Mouse (Mus musculus) lung, adult 2 months (tissue): ENCODE data around the gene Myocos.

Experiments
- CTCF ChIP-seq: fragments of 200-500 bp; IDR thresholded peaks from 2 replicates; pipeline ENCODE4 v1.5.1; 2011; ENCODE audit warnings: mild to moderate bottlenecking, low read length, control low read depth; ENCODE audit not compliant: insufficient read depth
- POLR2A ChIP-seq: fragments of 200-500 bp; IDR thresholded peaks from 2 replicates; pipeline ENCODE4 v1.6.1; 2011; ENCODE audit warnings: low read depth, mild to moderate bottlenecking, control low read depth, low read length, borderline replicate concordance; ENCODE audit errors: extremely low read depth

GRCm38 (mm10) chr1:162599617-162600016 lies 58.4 kb downstream of the Myocos start:
- TF ChIP-seq POLR2A: no peak
- TF ChIP-seq CTCF: no peak
